Mouse (Mus musculus): ENCODE measurements around the gene Exoc6.

Exoc6 gene

GRCm38 (mm10) chr19:37726585-37726984 lies 176.4 kb downstream of the Exoc6 start:
- DNase-seq (ENCODE audit: low read depth, low spot score), result no peak

GRCm38 (mm10) chr19:37727366-37727765 lies 177.1 kb downstream of the Exoc6 start:
- DNase-seq (ENCODE audit: low read depth, low spot score), result no peak

Data from R1 (cell line).